ENCODE assay signal across 10 mouse cellular contexts in genomic region chr6:70967422-70967821, GRCm38 (mm10). TPM values are rescaled to one million over a fixed set of nuclear protein-coding genes. Genes with fewer than 3 reads are reported as not detected.
A peak's percentile ranks its signal among the peaks of the same experiment; 100 is the strongest.
DNase-seq lines count a peak whose midpoint lies in the region; ATAC-seq lines count a peak whose summit lies in the region.
"Had no signal": no experiment of that assay in that cellular context is flagged by ENCODE, and none has a peak within 500 bp of the region (broad histone marks: within the 10 kb centered on the region; RNA-seq: fewer than 3 reads in every experiment).

No protein-coding gene starts in this region.

- 2% methylated on average over 8 of the region's 8 CpGs for WGBS in kidney, embryonic 14.5 days
- WGBS in hindbrain, embryonic 16.5 days = 4% methylated on average over 8 of the region's 8 CpGs
- WGBS in midbrain, embryonic 16.5 days = 1% methylated on average over 8 of the region's 8 CpGs

- 0 out of 2 replicates have a peak overlapping the region, but pooled peaks have one; percentile 1 for H3K27ac ChIP-seq in kidney, embryonic 14.5 days (ENCODE audit: low read depth, low read length)
- H3K27ac ChIP-seq in hindbrain, embryonic 16.5 days (ENCODE audit: low read depth, low read length) = no peak overlapping the region
- no peak overlapping the region for H3K27ac ChIP-seq in midbrain, embryonic 16.5 days (ENCODE audit: low read length)

- H3K4me3 ChIP-seq in kidney, embryonic 14.5 days (ENCODE audit: low read length) = peak overlapping the region; percentile 3; the same call in 1 of the 2 replicates
- peak overlapping the region; percentile 17 for H3K4me3 ChIP-seq in hindbrain, embryonic 16.5 days (ENCODE audit: low read length)
- H3K4me3 ChIP-seq in midbrain, embryonic 16.5 days (ENCODE audit: low read depth, low read length) = peak overlapping the region; percentile 18
- H3K4me3 ChIP-seq: megakaryocyte, embryonic 14.5 days had no signal

- peaks cover 6% of the 10 kb centered on the region; the same call in 1 of the 2 replicates for H3K4me1 ChIP-seq in kidney, embryonic 14.5 days (ENCODE audit: control insufficient read depth, insufficient read depth, low read length)
- H3K4me1 ChIP-seq in hindbrain, embryonic 16.5 days (ENCODE audit: control insufficient read depth, insufficient read depth, low read depth, low read length) = peaks cover 4% of the 10 kb centered on the region; the same call in 1 of the 2 replicates
- H3K4me1 ChIP-seq in midbrain, embryonic 16.5 days (ENCODE audit: control insufficient read depth, insufficient read depth, low read length) = peaks cover 2% of the 10 kb centered on the region; the same call in 1 of the 2 replicates

- peak; percentile 87 for ATAC-seq in kidney, embryonic 14.5 days (ENCODE audit: low FRiP score, low TSS enrichment)
- ATAC-seq in hindbrain, embryonic 16.5 days = peak; percentile 19; the same call in 1 of the 2 replicates
- ATAC-seq in midbrain, embryonic 16.5 days = no peak

- no peaks in the 10 kb centered on the region for H3K9me3 ChIP-seq in kidney, embryonic 14.5 days (ENCODE audit: control insufficient read depth, low read length)
- H3K9me3 ChIP-seq in hindbrain, embryonic 16.5 days (ENCODE audit: control insufficient read depth, low read length) = no peaks in the 10 kb centered on the region
- no peaks in the 10 kb centered on the region for H3K9me3 ChIP-seq in midbrain, embryonic 16.5 days (replicated peaks; ENCODE audit: control insufficient read depth, low read length, poor library complexity, severe bottlenecking)
- H3K9me3 ChIP-seq: megakaryocyte, embryonic 14.5 days had no signal

- H3K27me3 ChIP-seq in kidney, embryonic 14.5 days (ENCODE audit: control insufficient read depth, insufficient read depth, low read length) = peaks cover 7% of the 10 kb centered on the region; the same call in 1 of the 2 replicates
- peaks cover 2% of the 10 kb centered on the region; the same call in 1 of the 2 replicates for H3K27me3 ChIP-seq in hindbrain, embryonic 16.5 days (replicated peaks; ENCODE audit: control insufficient read depth, insufficient read depth, low read length)
- no peaks in the 10 kb centered on the region for H3K27me3 ChIP-seq in midbrain, embryonic 16.5 days (ENCODE audit: control insufficient read depth, insufficient read depth, low read depth, low read length)

- H3K9ac ChIP-seq in kidney, embryonic 14.5 days (ENCODE audit: low read depth, low read length) = no peak overlapping the region
- peak overlapping the region; percentile 43 for H3K9ac ChIP-seq in hindbrain, embryonic 16.5 days (ENCODE audit: low read depth, low read length)
- H3K9ac ChIP-seq in midbrain, embryonic 16.5 days (ENCODE audit: low read depth, low read length) = 0 out of 2 replicates have a peak overlapping the region, but pooled peaks have one; percentile 18

- peak overlapping the region; percentile 29 for H3K4me2 ChIP-seq in kidney, embryonic 14.5 days (replicated peaks; ENCODE audit: low read depth, low read length)
- peak overlapping the region; percentile 51 for H3K4me2 ChIP-seq in hindbrain, embryonic 16.5 days (ENCODE audit: low read length)
- peak overlapping the region; percentile 53 for H3K4me2 ChIP-seq in midbrain, embryonic 16.5 days (ENCODE audit: low read length)

- H3K36me3 ChIP-seq in kidney, embryonic 14.5 days (ENCODE audit: control insufficient read depth, insufficient read depth, low read length) = no peaks in the 10 kb centered on the region
- H3K36me3 ChIP-seq in hindbrain, embryonic 16.5 days (ENCODE audit: control insufficient read depth, insufficient read depth, low read length) = no peaks in the 10 kb centered on the region
- no peaks in the 10 kb centered on the region for H3K36me3 ChIP-seq in midbrain, embryonic 16.5 days (ENCODE audit: control insufficient read depth, insufficient read depth, low read length)

- no peak for DNase-seq in kidney, adult 11 months
- DNase-seq in embryo, embryonic 11 days = peak; percentile 32
- no peak for DNase-seq in adrenal gland, adult (ENCODE audit: inconsistent age in 2 of 2, low spot score in 1 of 2)
- DNase-seq in cerebellum, postnatal 25 days = no peak
- DNase-seq in gastrocnemius, postnatal 4 days (ENCODE audit: low spot score in 2 of 2) = no peak
- DNase-seq: cerebellum, postnatal 10 days had no signal

RNA-seq across cellular contexts. Expression of gene Foxi3, which starts 11.1 kb away (rescaled TPM):
- not detected in 2 replicates for polyA plus RNA-seq in kidney, embryonic 14.5 days (2014; fragmentation: Nextera tagmentation; extraction: Ambion mirVana)
- polyA plus RNA-seq in hindbrain, embryonic 16.5 days (2015; fragmentation: Nextera tagmentation; extraction: Ambion mirVana) = not detected in 2 replicates
- not detected in 2 replicates for polyA plus RNA-seq in midbrain, embryonic 16.5 days (2015; fragmentation: Nextera tagmentation; extraction: Ambion mirVana)
- total RNA-seq in gastrocnemius, postnatal 4 days (2021) = not detected

RNA-seq across cellular contexts. Expression of gene Tex37, which starts 48.7 kb away (rescaled TPM):
- polyA plus RNA-seq in kidney, embryonic 14.5 days (2014; fragmentation: Nextera tagmentation; extraction: Ambion mirVana) = not detected in 2 replicates
- polyA plus RNA-seq in hindbrain, embryonic 16.5 days (2015; fragmentation: Nextera tagmentation; extraction: Ambion mirVana) = not detected in 2 replicates
- polyA plus RNA-seq in midbrain, embryonic 16.5 days (2015; fragmentation: Nextera tagmentation; extraction: Ambion mirVana) = not detected in 2 replicates
- not detected for total RNA-seq in gastrocnemius, postnatal 4 days (2021)
